Mouse (Mus musculus): ENCODE measurements around the gene Txk.

- TF ChIP-seq CTCF (conservative IDR thresholded peaks at IDR 0.05; ENCODE audit: low read length) (no peak), NANOG (IDR thresholded peaks at IDR 0.05; ENCODE audit: borderline replicate concordance, low read length) (no peak)
Observed at GRCm38 (mm10) chr5:72743103-72743502, 9.5 kb downstream of the Txk start.

Measured in E14TG2a.4 (cell line).